ENCODE assay signal across 10 mouse cellular contexts in the genomic region with DNA sequence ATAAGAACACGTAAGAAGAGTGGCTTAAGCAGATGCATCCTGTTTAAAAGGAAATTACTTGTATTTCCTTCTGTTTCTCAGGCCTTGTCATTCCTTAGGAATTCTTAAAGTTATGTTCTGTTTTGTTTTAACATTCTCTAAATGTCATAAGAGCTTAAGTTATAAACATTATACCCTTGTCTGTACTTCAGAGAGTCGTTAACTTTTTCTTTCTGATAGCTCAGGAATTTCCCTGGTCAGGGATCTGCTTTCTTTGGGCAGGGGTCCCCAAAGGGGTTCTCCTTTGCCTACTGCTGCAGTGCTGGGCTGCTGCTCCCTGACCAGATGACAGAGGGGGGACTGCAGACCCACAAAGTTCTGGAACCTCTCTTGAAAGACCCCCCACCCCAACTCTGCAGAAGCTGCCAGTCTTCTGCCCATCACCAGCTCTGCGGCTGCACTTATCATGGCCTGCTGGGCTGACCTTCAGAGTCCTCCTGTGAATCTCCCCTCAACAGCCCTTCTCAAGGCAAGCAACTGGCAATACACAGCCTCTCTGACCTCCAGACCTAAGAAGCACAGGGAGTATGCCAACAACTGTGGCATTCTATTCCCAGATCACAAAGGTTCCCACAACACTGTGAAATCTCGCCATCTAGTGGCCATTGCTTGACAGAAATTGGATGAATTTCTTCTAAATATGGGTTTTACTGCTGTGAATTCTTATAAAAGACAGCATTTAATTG. TPM values are rescaled to one million over a fixed set of nuclear protein-coding genes. Genes with fewer than 3 reads are reported as not detected.
DNase-seq lines count a peak whose midpoint lies in the region; ATAC-seq and TF ChIP-seq lines count a peak whose summit lies in the region.
"Had no signal": no experiment of that assay in that cellular context is flagged by ENCODE, and none has a peak within 500 bp of the region (broad histone marks: within the 10 kb centered on the region; RNA-seq: fewer than 3 reads in every experiment).

No protein-coding gene starts in this region.

- peak; percentile 78 for ATAC-seq in intestine, embryonic 14.5 days (replicated peaks; ENCODE audit: low FRiP score, low TSS enrichment, low read depth)
- peak; percentile 89 for ATAC-seq in midbrain, embryonic 13.5 days
- no peak for ATAC-seq in stomach, postnatal 0 days (ENCODE audit: low FRiP score, low TSS enrichment)

- H3K4me3 ChIP-seq in spleen, adult 2 months (ENCODE audit: extremely low read depth, insufficient read depth, insufficient read length): no peak overlapping the region
- H3K4me3 ChIP-seq in intestine, embryonic 14.5 days (ENCODE audit: low read depth, low read length): no peak overlapping the region
- H3K4me3 ChIP-seq in midbrain, embryonic 13.5 days (replicated peaks): no peak overlapping the region
- no peak overlapping the region for H3K4me3 ChIP-seq in stomach, postnatal 0 days (ENCODE audit: low read depth, low read length)
- H3K4me3 ChIP-seq: neural tube, embryonic 13.5 days had no signal

- peak; percentile 32; the same call in 1 of the 2 replicates for TF ChIP-seq CTCF in spleen, adult 2 months (IDR thresholded peaks at IDR 0.05; ENCODE audit: extremely low read depth, insufficient read depth, insufficient read length, insufficient replicate concordance)
- peak; percentile 94 for TF ChIP-seq CTCF in stomach, postnatal 0 days (IDR thresholded peaks at IDR 0.05; ENCODE audit: low read depth)

- H3K36me3 ChIP-seq in spleen, adult 2 months (ENCODE audit: control insufficient read depth, insufficient read depth, low read length): no peaks in the 10 kb centered on the region
- no peaks in the 10 kb centered on the region for H3K36me3 ChIP-seq in intestine, embryonic 14.5 days (ENCODE audit: control insufficient read depth, insufficient read depth, low read length)
- H3K36me3 ChIP-seq in midbrain, embryonic 13.5 days: no peaks in the 10 kb centered on the region
- no peaks in the 10 kb centered on the region for H3K36me3 ChIP-seq in stomach, postnatal 0 days (ENCODE audit: control insufficient read depth, insufficient read depth, low read length)
- H3K36me3 ChIP-seq: neural tube, embryonic 13.5 days had no signal

- DNase-seq in spleen, adult 2 months (ENCODE audit: low read depth in 1 of 2, low spot score in 2 of 2): peak in 1 of 2 experiments; percentile 19
- DNase-seq in spleen, adult 12 weeks (ENCODE audit: low spot score): no peak
- DNase-seq in cerebellum, adult 9-11 months: peak; percentile 16
- DNase-seq in frontal cortex, postnatal 36 days (ENCODE audit: low spot score in 2 of 2): peak; percentile 19 to 58
- DNase-seq in intestine, embryonic 14.5 days (ENCODE audit: low spot score): peak; percentile 75
- DNase-seq in left cerebral cortex, postnatal 36 days (ENCODE audit: low spot score in 2 of 2): peak; percentile 9 to 10
- peak; percentile 36 for DNase-seq in stomach, postnatal 0 days (ENCODE audit: low spot score)

- intact Hi-C loops in left cerebral cortex, postnatal 36 days (cut with DNase I): loop anchor here (2.0 kb wide), 2 partner anchors 361 to 485 kb away; no protein-coding TSS in a partner anchor

- TF ChIP-seq EP300 in stomach, postnatal 0 days (optimal IDR thresholded peaks at IDR 0.05): no peak

- H3K9ac ChIP-seq in intestine, embryonic 14.5 days (ENCODE audit: low read length): no peak overlapping the region
- no peak overlapping the region for H3K9ac ChIP-seq in midbrain, embryonic 13.5 days (replicated peaks)
- H3K9ac ChIP-seq in stomach, postnatal 0 days (ENCODE audit: low read length): no peak overlapping the region
- H3K9ac ChIP-seq: neural tube, embryonic 13.5 days had no signal

- no peaks in the 10 kb centered on the region for H3K27me3 ChIP-seq in spleen, adult 2 months (ENCODE audit: control insufficient read depth, insufficient read depth, low read length)
- no peaks in the 10 kb centered on the region for H3K27me3 ChIP-seq in intestine, embryonic 14.5 days (replicated peaks; ENCODE audit: control insufficient read depth, insufficient read depth, low read length)
- H3K27me3 ChIP-seq in midbrain, embryonic 13.5 days: no peaks in the 10 kb centered on the region
- no peaks in the 10 kb centered on the region for H3K27me3 ChIP-seq in stomach, postnatal 0 days (ENCODE audit: control insufficient read depth, insufficient read depth, low read length)
- H3K27me3 ChIP-seq: neural tube, embryonic 13.5 days had no signal

- TF ChIP-seq POLR2A in spleen, adult 2 months (IDR thresholded peaks at IDR 0.05; ENCODE audit: low read depth, low read length): no peak

- no peaks in the 10 kb centered on the region for H3K9me3 ChIP-seq in intestine, embryonic 14.5 days (ENCODE audit: control insufficient read depth, low read length)
- no peaks in the 10 kb centered on the region for H3K9me3 ChIP-seq in midbrain, embryonic 13.5 days
- H3K9me3 ChIP-seq in stomach, postnatal 0 days (ENCODE audit: control insufficient read depth, low read length): no peaks in the 10 kb centered on the region
- H3K9me3 ChIP-seq: neural tube, embryonic 13.5 days had no signal

- no peaks in the 10 kb centered on the region for H3K4me1 ChIP-seq in spleen, adult 2 months (ENCODE audit: control insufficient read depth, insufficient read depth, insufficient read length)
- peaks cover 3% of the 10 kb centered on the region; the same call in 1 of the 2 replicates for H3K4me1 ChIP-seq in intestine, embryonic 14.5 days (replicated peaks; ENCODE audit: control insufficient read depth, insufficient read depth, low read length)
- no peaks in the 10 kb centered on the region for H3K4me1 ChIP-seq in midbrain, embryonic 13.5 days (replicated peaks)
- no peaks in the 10 kb centered on the region for H3K4me1 ChIP-seq in stomach, postnatal 0 days (replicated peaks; ENCODE audit: control insufficient read depth, insufficient read depth)

- H3K27ac ChIP-seq in spleen, adult 2 months (ENCODE audit: insufficient read depth, low read length): no peak overlapping the region
- H3K27ac ChIP-seq in intestine, embryonic 14.5 days (ENCODE audit: low read depth): peak overlapping the region; percentile 86
- no peak overlapping the region for H3K27ac ChIP-seq in midbrain, embryonic 13.5 days
- H3K27ac ChIP-seq in stomach, postnatal 0 days (replicated peaks): 0 out of 2 replicates have a peak overlapping the region, but pooled peaks have one; percentile 18
- H3K27ac ChIP-seq: neural tube, embryonic 13.5 days had no signal

- peak overlapping the region; percentile 1; the same call in 1 of the 2 replicates for H3K4me2 ChIP-seq in intestine, embryonic 14.5 days (ENCODE audit: low read length)
- H3K4me2 ChIP-seq in midbrain, embryonic 13.5 days (replicated peaks): no peak overlapping the region
- no peak overlapping the region for H3K4me2 ChIP-seq in stomach, postnatal 0 days (replicated peaks; ENCODE audit: low read depth)
- H3K4me2 ChIP-seq: neural tube, embryonic 13.5 days had no signal

- WGBS in spleen, adult 2 months: 38% methylated on average over 4 of the region's 4 CpGs
- WGBS in intestine, embryonic 14.5 days: 19% methylated on average over 4 of the region's 4 CpGs
- WGBS in midbrain, embryonic 13.5 days: 49% methylated on average over 4 of the region's 4 CpGs
- WGBS in stomach, postnatal 0 days: 29% methylated on average over 4 of the region's 4 CpGs

RNA-seq across cellular contexts. Expression of gene 2610008E11Rik, which starts 18.9 kb away (rescaled TPM):
- polyA plus RNA-seq in spleen, adult 2 months (2012; rRNA removed): 0.84 and 0.94 TPM in 2 replicates
- polyA plus RNA-seq in intestine, embryonic 14.5 days (2014; fragmentation: Nextera tagmentation; extraction: Ambion mirVana): 27.2 and 32.8 TPM in 2 replicates
- 10 to 100 TPM; 19.2 to 25.8 TPM for total RNA-seq in left cerebral cortex, postnatal 36 days (2021)
- 59.1 and 63.2 TPM in 2 replicates for polyA plus RNA-seq in midbrain, embryonic 13.5 days (2015; fragmentation: Nextera tagmentation; extraction: Ambion mirVana)
- polyA plus RNA-seq in stomach, postnatal 0 days (2015; fragmentation: Nextera tagmentation; extraction: Ambion mirVana): 7.3 and 7.7 TPM in 2 replicates

RNA-seq across cellular contexts. Expression of gene Vmn2r80, which starts 32.3 kb away (rescaled TPM):
- not detected in 2 replicates for polyA plus RNA-seq in spleen, adult 2 months (2012; rRNA removed)
- polyA plus RNA-seq in intestine, embryonic 14.5 days (2014; fragmentation: Nextera tagmentation; extraction: Ambion mirVana): not detected in 2 replicates
- not detected for total RNA-seq in left cerebral cortex, postnatal 36 days (2021)
- polyA plus RNA-seq in midbrain, embryonic 13.5 days (2015; fragmentation: Nextera tagmentation; extraction: Ambion mirVana): not detected in 2 replicates
- polyA plus RNA-seq in stomach, postnatal 0 days (2015; fragmentation: Nextera tagmentation; extraction: Ambion mirVana): not detected in 2 replicates
- total RNA-seq: adrenal gland, postnatal 4 days had no signal
- polyA plus RNA-seq: neural tube, embryonic 13.5 days had no signal

Comparison
In these comparisons a context has a peak if more than half of its experiments do, and no peak if none do; other contexts are left out.
1. H3K27ac ChIP-seq: peak in intestine, embryonic 14.5 days (single experiment) and stomach, postnatal 0 days (single experiment); none in spleen, adult 2 months (single experiment) and midbrain, embryonic 13.5 days (single experiment).